Mouse (Mus musculus): ENCODE data around the gene Cmip. TPM values are rescaled to one million over a fixed set of nuclear protein-coding genes. Genes with fewer than 3 reads are reported as not detected.

Gene Cmip
- polyA plus RNA-seq, 1 experiment: 17.3 TPM

DNA sequence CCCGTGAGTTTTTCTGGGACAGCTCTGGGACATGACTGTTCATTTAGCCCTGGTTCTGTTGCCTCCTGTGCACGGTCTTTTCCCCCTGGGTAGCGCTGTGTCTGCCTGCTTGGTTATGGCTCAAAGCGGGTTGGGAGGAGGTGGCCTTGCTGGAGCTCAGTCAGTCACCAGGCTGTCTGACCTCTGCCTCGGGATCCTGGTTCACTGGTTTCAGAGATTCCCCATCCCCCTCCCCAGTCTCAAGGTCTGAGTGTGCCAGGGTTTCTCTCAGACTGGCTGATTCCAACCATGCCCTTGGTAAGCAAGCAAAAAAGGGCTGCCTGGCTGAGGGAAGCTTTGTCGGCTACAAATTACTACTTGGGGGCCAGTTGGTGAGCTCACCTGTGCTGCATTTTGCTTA is 76.8 kb downstream of the Cmip start:
- no peaks in the 10 kb centered on the region for H3K27me3 ChIP-seq (ENCODE audit: control insufficient read depth, insufficient read depth, insufficient read length)
- H3K36me3 ChIP-seq (ENCODE audit: control insufficient read depth, insufficient read depth): no peaks in the 10 kb centered on the region
- TF ChIP-seq CEBPB (IDR thresholded peaks at IDR 0.05; ENCODE audit: low read depth) (no peak), FOSL1 (IDR thresholded peaks at IDR 0.05; ENCODE audit: insufficient read depth, low read length, poor library complexity, severe bottlenecking) (no peak), CTCF (IDR thresholded peaks at IDR 0.05; ENCODE audit: control insufficient read depth, insufficient read depth, insufficient read length) (no peak), MAX (IDR thresholded peaks at IDR 0.05) (no peak), MYOD1 (IDR thresholded peaks at IDR 0.05; ENCODE audit: control insufficient read depth, insufficient read length, low read depth) (no peak), USF1 (IDR thresholded peaks at IDR 0.05; ENCODE audit: low read depth) (no peak), MYOG (IDR thresholded peaks at IDR 0.05; ENCODE audit: control insufficient read depth, extremely low read depth, insufficient read length) (no peak)
- no peak overlapping the region for H3ac ChIP-seq (ENCODE audit: control insufficient read depth, insufficient read length, low read depth)
- peaks cover 84% of the 10 kb centered on the region for H3K79me2 ChIP-seq (ENCODE audit: control insufficient read depth, insufficient read depth)
- H3K4me3 ChIP-seq (ENCODE audit: insufficient read depth, poor library complexity, severe bottlenecking): no peak overlapping the region
- H3K79me3 ChIP-seq (ENCODE audit: low read depth): peaks cover 13% of the 10 kb centered on the region

DNA sequence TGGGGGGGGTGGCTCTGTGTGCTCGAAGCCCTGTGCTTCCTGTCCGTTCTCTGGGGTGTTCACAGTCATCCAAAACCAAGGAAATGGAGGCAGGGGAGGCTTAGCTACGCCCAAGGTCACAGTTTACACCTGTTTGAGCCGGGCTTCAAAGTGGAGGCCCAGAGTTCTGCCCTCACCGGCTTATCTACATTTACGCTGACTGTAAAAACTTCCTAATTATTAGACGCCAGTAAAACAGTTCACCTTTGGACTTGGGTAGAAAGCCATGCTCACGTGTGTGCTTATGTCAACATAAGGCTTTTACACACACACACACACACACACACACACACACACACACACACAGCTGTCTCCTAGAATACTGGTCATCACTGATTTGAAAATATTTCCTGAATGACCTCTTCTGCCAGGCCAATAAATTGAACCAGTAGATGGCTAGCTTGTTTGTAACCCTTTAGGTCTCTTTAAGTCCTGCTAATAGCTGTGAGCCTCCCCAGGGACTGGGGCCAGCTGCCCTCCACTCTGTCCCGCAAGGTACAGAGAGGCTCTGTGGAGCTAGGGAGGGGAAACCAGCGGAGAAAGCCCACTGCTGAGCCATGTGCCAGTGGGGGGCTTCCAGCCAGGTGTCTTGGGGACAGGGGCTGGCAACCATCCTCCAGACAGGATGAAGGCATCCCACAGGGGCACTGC is 77.3 kb downstream of the Cmip start:
- Histone ChIP-seq H3K27me3 (ENCODE audit: control insufficient read depth, insufficient read depth, insufficient read length) (no peaks in the 10 kb centered on the region), H3K79me2 (ENCODE audit: control insufficient read depth, insufficient read depth) (peaks cover 86% of the 10 kb centered on the region), H3ac (ENCODE audit: control insufficient read depth, insufficient read length, low read depth) (no peak overlapping the region), H3K4me3 (ENCODE audit: insufficient read depth, poor library complexity, severe bottlenecking) (no peak overlapping the region), H3K79me3 (ENCODE audit: low read depth) (peaks cover 13% of the 10 kb centered on the region), H3K36me3 (ENCODE audit: control insufficient read depth, insufficient read depth) (no peaks in the 10 kb centered on the region)
- TF ChIP-seq CTCF (IDR thresholded peaks at IDR 0.05; ENCODE audit: control insufficient read depth, insufficient read depth, insufficient read length): no peak
- no peak for TF ChIP-seq MYOD1 (IDR thresholded peaks at IDR 0.05; ENCODE audit: control insufficient read depth, insufficient read length, low read depth)
- TF ChIP-seq CEBPB (IDR thresholded peaks at IDR 0.05; ENCODE audit: low read depth): no peak
- no peak for TF ChIP-seq MAX (IDR thresholded peaks at IDR 0.05)
- TF ChIP-seq MYOG (IDR thresholded peaks at IDR 0.05; ENCODE audit: control insufficient read depth, extremely low read depth, insufficient read length): no peak
- TF ChIP-seq FOSL1 (IDR thresholded peaks at IDR 0.05; ENCODE audit: insufficient read depth, low read length, poor library complexity, severe bottlenecking): no peak
- no peak for TF ChIP-seq USF1 (IDR thresholded peaks at IDR 0.05; ENCODE audit: low read depth)

DNA sequence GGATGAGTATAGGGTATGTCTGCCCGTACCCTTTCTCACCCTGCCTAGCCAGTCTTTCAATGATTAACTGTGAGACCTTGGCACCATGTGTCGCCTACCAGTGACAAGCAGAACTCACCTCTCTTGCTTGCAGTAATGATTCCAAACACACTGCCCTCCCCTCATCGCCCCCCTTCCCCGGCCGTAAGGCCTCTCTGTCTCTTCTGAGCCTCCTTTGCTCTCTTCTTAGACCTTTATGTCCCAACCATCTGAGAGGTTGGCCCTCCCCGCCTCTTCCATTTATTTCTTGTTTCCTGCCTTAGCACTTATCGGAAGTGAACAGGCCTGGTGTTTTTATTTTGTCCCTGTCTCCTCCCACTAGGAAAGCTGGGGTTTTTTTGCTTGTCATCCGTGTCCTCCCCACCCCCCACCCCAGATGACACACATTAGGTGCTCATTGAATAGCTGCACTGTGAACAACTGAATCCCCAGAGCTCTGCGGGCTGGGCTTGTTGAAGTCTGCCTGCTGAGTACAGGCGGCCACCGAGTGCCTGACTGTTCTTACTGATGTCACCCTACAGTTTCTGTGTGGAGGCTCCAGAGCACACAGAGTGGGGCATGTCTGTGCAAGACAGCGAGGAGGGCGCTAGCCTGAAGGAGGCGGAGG is 78.0 kb downstream of the Cmip start:
- no peaks in the 10 kb centered on the region for H3K36me3 ChIP-seq (ENCODE audit: control insufficient read depth, insufficient read depth)
- TF ChIP-seq MYOD1 (IDR thresholded peaks at IDR 0.05; ENCODE audit: control insufficient read depth, insufficient read length, low read depth) (no peak), CTCF (IDR thresholded peaks at IDR 0.05; ENCODE audit: control insufficient read depth, insufficient read depth, insufficient read length) (no peak), MYOG (IDR thresholded peaks at IDR 0.05; ENCODE audit: control insufficient read depth, extremely low read depth, insufficient read length) (no peak), USF1 (IDR thresholded peaks at IDR 0.05; ENCODE audit: low read depth) (no peak), FOSL1 (IDR thresholded peaks at IDR 0.05; ENCODE audit: insufficient read depth, low read length, poor library complexity, severe bottlenecking) (no peak), MAX (IDR thresholded peaks at IDR 0.05) (no peak), CEBPB (IDR thresholded peaks at IDR 0.05; ENCODE audit: low read depth) (no peak)
- no peaks in the 10 kb centered on the region for H3K27me3 ChIP-seq (ENCODE audit: control insufficient read depth, insufficient read depth, insufficient read length)
- H3ac ChIP-seq (ENCODE audit: control insufficient read depth, insufficient read length, low read depth): no peak overlapping the region
- no peak overlapping the region for H3K4me3 ChIP-seq (ENCODE audit: insufficient read depth, poor library complexity, severe bottlenecking)
- H3K79me3 ChIP-seq (ENCODE audit: low read depth): peaks cover 9% of the 10 kb centered on the region
- peaks cover 80% of the 10 kb centered on the region for H3K79me2 ChIP-seq (ENCODE audit: control insufficient read depth, insufficient read depth)

DNA sequence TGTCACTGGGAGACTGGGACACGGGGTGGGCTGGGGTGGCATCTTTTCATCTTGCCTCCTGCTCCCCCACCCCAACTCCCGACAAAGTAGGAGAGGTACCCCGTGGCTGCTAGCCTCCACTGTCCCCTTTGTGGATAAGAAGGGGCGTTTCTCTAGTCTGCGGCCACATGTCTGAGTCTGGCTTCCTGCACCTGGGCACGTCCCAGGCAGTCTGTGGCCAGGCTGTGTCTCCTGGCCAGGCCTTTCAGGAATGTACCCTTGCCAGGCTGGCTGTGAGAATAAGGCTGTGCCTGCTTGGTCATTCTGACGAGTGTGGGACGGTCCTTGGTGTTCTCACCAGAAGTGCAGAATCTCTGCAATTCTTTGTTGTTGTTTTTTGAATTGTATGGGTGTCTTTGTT is 78.6 kb downstream of the Cmip start:
- Histone ChIP-seq H3ac (ENCODE audit: control insufficient read depth, insufficient read length, low read depth) (no peak overlapping the region), H3K79me3 (ENCODE audit: low read depth) (peaks cover 10% of the 10 kb centered on the region), H3K36me3 (ENCODE audit: control insufficient read depth, insufficient read depth) (no peaks in the 10 kb centered on the region), H3K4me3 (ENCODE audit: insufficient read depth, poor library complexity, severe bottlenecking) (no peak overlapping the region), H3K27me3 (ENCODE audit: control insufficient read depth, insufficient read depth, insufficient read length) (no peaks in the 10 kb centered on the region), H3K79me2 (ENCODE audit: control insufficient read depth, insufficient read depth) (peaks cover 79% of the 10 kb centered on the region)
- TF ChIP-seq CTCF (IDR thresholded peaks at IDR 0.05; ENCODE audit: control insufficient read depth, insufficient read depth, insufficient read length): no peak
- no peak for TF ChIP-seq MYOG (IDR thresholded peaks at IDR 0.05; ENCODE audit: control insufficient read depth, extremely low read depth, insufficient read length)
- TF ChIP-seq CEBPB (IDR thresholded peaks at IDR 0.05; ENCODE audit: low read depth): no peak
- TF ChIP-seq USF1 (IDR thresholded peaks at IDR 0.05; ENCODE audit: low read depth): no peak

DNA sequence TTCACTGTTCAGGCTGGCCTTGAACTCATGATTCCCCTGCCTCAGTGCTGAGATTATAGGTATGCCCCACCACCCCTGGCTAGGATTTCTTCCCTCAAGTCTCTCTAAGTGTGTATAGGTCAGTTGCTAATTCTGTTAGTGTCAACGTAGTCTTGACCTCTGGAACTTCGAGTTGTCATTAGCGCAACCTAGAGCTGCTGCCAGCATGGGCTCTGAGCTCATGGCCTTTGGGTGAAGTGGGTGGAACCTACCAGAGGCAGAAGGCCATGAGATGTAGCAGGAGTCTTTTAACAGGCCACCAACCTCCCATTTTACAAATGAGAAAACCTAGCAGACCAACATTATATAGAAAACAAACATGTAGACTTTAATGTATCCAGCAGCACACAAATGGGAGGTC is 80.3 kb downstream of the Cmip start:
- Histone ChIP-seq H3K36me3 (ENCODE audit: control insufficient read depth, insufficient read depth) (no peaks in the 10 kb centered on the region), H3K27me3 (ENCODE audit: control insufficient read depth, insufficient read depth, insufficient read length) (no peaks in the 10 kb centered on the region), H3K79me3 (ENCODE audit: low read depth) (peaks cover 18% of the 10 kb centered on the region), H3K79me2 (ENCODE audit: control insufficient read depth, insufficient read depth) (peaks cover 74% of the 10 kb centered on the region), H3K4me3 (ENCODE audit: insufficient read depth, poor library complexity, severe bottlenecking) (no peak overlapping the region), H3ac (ENCODE audit: control insufficient read depth, insufficient read length, low read depth) (no peak overlapping the region)
- TF ChIP-seq MAX (IDR thresholded peaks at IDR 0.05) (no peak), FOSL1 (IDR thresholded peaks at IDR 0.05; ENCODE audit: insufficient read depth, low read length, poor library complexity, severe bottlenecking) (no peak), MYOG (IDR thresholded peaks at IDR 0.05; ENCODE audit: control insufficient read depth, extremely low read depth, insufficient read length) (no peak), CTCF (IDR thresholded peaks at IDR 0.05; ENCODE audit: control insufficient read depth, insufficient read depth, insufficient read length) (no peak), MYOD1 (IDR thresholded peaks at IDR 0.05; ENCODE audit: control insufficient read depth, insufficient read length, low read depth) (no peak), CEBPB (IDR thresholded peaks at IDR 0.05; ENCODE audit: low read depth) (no peak), USF1 (IDR thresholded peaks at IDR 0.05; ENCODE audit: low read depth) (no peak)

All from C2C12 (cell line).